Comparison of ENCODE assay signal across 8 mouse cellular contexts in genomic region chr13:58400576-58400975, GRCm38 (mm10). TPM values are rescaled to one million over a fixed set of nuclear protein-coding genes. Genes with fewer than 3 reads are reported as not detected.
DNase-seq lines count a peak whose midpoint lies in the region; ATAC-seq and TF ChIP-seq lines count a peak whose summit lies in the region.

No protein-coding gene starts in this region.

- no peaks in the 10 kb centered on the region for H3K27me3 ChIP-seq in heart, embryonic 10.5 days (ENCODE audit: insufficient read depth, poor library complexity, severe bottlenecking)
- H3K27me3 ChIP-seq in ES-Bruce4 (ENCODE audit: control insufficient read depth, insufficient read depth, low read length, poor library complexity, severe bottlenecking): no peaks in the 10 kb centered on the region
- H3K27me3 ChIP-seq in heart, postnatal 0 days (ENCODE audit: control insufficient read depth, insufficient read depth, low read length): no peaks in the 10 kb centered on the region
- H3K27me3 ChIP-seq in midbrain, embryonic 11.5 days (ENCODE audit: control insufficient read depth, insufficient read depth, low read length): no peaks in the 10 kb centered on the region

- peak overlapping the region; percentile 89 for H3K4me2 ChIP-seq in heart, postnatal 0 days (ENCODE audit: low read depth, low read length)
- H3K4me2 ChIP-seq in midbrain, embryonic 11.5 days: peak overlapping the region; percentile 69

- no peak for DNase-seq in heart, embryonic 10.5 days (ENCODE audit: low spot score)
- DNase-seq in heart, postnatal 25 days (ENCODE audit: low spot score): no peak
- no peak for DNase-seq in heart, postnatal 0 days (ENCODE audit: low spot score)
- DNase-seq in midbrain, embryonic 11.5 days (ENCODE audit: low spot score, missing footprints): peak; percentile 94
- no peak for DNase-seq in adrenal gland, postnatal 25 days
- no peak for DNase-seq in c-Kit-positive CD71-positive TER-119-positive erythroid progenitor cells, embryonic 14.5 days (ENCODE audit: low spot score)
- no peak for DNase-seq in right cerebral cortex, adult 2 months (ENCODE audit: low spot score in 2 of 2)

- no peaks in the 10 kb centered on the region for H3K9me3 ChIP-seq in heart, embryonic 10.5 days
- no peaks in the 10 kb centered on the region for H3K9me3 ChIP-seq in ES-Bruce4 (replicated peaks; ENCODE audit: control insufficient read depth, insufficient read depth, low read length, poor library complexity, severe bottlenecking)
- no peaks in the 10 kb centered on the region for H3K9me3 ChIP-seq in heart, postnatal 0 days (replicated peaks; ENCODE audit: control insufficient read depth, low read length)
- no peaks in the 10 kb centered on the region for H3K9me3 ChIP-seq in midbrain, embryonic 11.5 days (ENCODE audit: control insufficient read depth, low read length)

- 1% methylated on average over 11 of the region's 11 CpGs for WGBS in heart, embryonic 10.5 days
- WGBS in heart, postnatal 0 days: under 1% methylated on average over 11 of the region's 11 CpGs
- WGBS in midbrain, embryonic 11.5 days: under 1% methylated on average over 11 of the region's 11 CpGs

- no peak for TF ChIP-seq POLR2A in ES-Bruce4 (IDR thresholded peaks at IDR 0.05; ENCODE audit: insufficient read depth, low read length)

- ATAC-seq in heart, postnatal 0 days (ENCODE audit: insufficient read depth, low read depth): no peak
- ATAC-seq in midbrain, embryonic 11.5 days (ENCODE audit: low FRiP score): no peak

- H3K36me3 ChIP-seq in heart, embryonic 10.5 days: peaks cover 40% of the 10 kb centered on the region
- H3K36me3 ChIP-seq in ES-Bruce4 (ENCODE audit: control insufficient read depth, insufficient read depth, low read length, poor library complexity, severe bottlenecking): peaks cover 37% of the 10 kb centered on the region
- peaks cover 29% of the 10 kb centered on the region for H3K36me3 ChIP-seq in heart, postnatal 0 days (replicated peaks; ENCODE audit: control insufficient read depth, insufficient read depth, low read length)
- peaks cover 10% of the 10 kb centered on the region for H3K36me3 ChIP-seq in midbrain, embryonic 11.5 days (ENCODE audit: control insufficient read depth, insufficient read depth, low read length)

- no peak for TF ChIP-seq CTCF in ES-Bruce4 (IDR thresholded peaks at IDR 0.05; ENCODE audit: low read depth, low read length)
- no peak for TF ChIP-seq CTCF in heart, postnatal 0 days (IDR thresholded peaks at IDR 0.05; ENCODE audit: low read depth)

- H3K9ac ChIP-seq in ES-Bruce4 (ENCODE audit: low read depth, poor library complexity, severe bottlenecking): peak overlapping the region; percentile 96
- H3K9ac ChIP-seq in heart, postnatal 0 days (replicated peaks; ENCODE audit: low read depth, low read length): peak overlapping the region; percentile 99
- peak overlapping the region; percentile 100 for H3K9ac ChIP-seq in midbrain, embryonic 11.5 days (ENCODE audit: low read length)

- no peak for TF ChIP-seq EP300 in ES-Bruce4 (IDR thresholded peaks at IDR 0.05; ENCODE audit: insufficient read depth, low read depth, low read length)
- TF ChIP-seq EP300 in heart, postnatal 0 days (IDR thresholded peaks at IDR 0.05; ENCODE audit: low read depth): no peak

- peak overlapping the region; percentile 100 for H3K27ac ChIP-seq in heart, embryonic 10.5 days
- peak overlapping the region; percentile 6; the same call in 1 of the 2 replicates for H3K27ac ChIP-seq in ES-Bruce4 (ENCODE audit: insufficient read depth, low read length)
- 0 out of 2 replicates have a peak overlapping the region, but pooled peaks have one; percentile 97 for H3K27ac ChIP-seq in heart, postnatal 0 days (ENCODE audit: low read depth)
- H3K27ac ChIP-seq in midbrain, embryonic 11.5 days (ENCODE audit: low read depth, low read length): no peak overlapping the region

- intact Hi-C loops in heart, postnatal 25 days (cut with DNase I): loop anchor here (2.0 kb wide), 1 partner anchor 16 kb away; the partner anchor contains the start of gene 2210016F16Rik

- H3K4me1 ChIP-seq in heart, embryonic 10.5 days: no peaks in the 10 kb centered on the region
- no peaks in the 10 kb centered on the region for H3K4me1 ChIP-seq in ES-Bruce4 (ENCODE audit: control insufficient read depth, insufficient read depth, low read length)
- no peaks in the 10 kb centered on the region for H3K4me1 ChIP-seq in heart, postnatal 0 days (ENCODE audit: control insufficient read depth, insufficient read depth)
- H3K4me1 ChIP-seq in midbrain, embryonic 11.5 days (ENCODE audit: control insufficient read depth, insufficient read depth, low read length): peaks cover 2% of the 10 kb centered on the region; the same call in 1 of the 2 replicates

- peak overlapping the region; percentile 92 for H3K4me3 ChIP-seq in heart, embryonic 10.5 days
- peak overlapping the region; percentile 90 for H3K4me3 ChIP-seq in ES-Bruce4 (ENCODE audit: low read depth, low read length)
- peak overlapping the region; percentile 88 for H3K4me3 ChIP-seq in heart, postnatal 0 days (ENCODE audit: low read depth, low read length)
- peak overlapping the region; percentile 100 for H3K4me3 ChIP-seq in midbrain, embryonic 11.5 days (ENCODE audit: low read depth, low read length)

RNA-seq across cellular contexts. Expression of gene Rmi1, which starts 1.5 kb away (rescaled TPM):
- polyA plus RNA-seq in heart, embryonic 10.5 days (2016; fragmentation: Nextera tagmentation; extraction: Ambion mirVana): 21.8 and 26.0 TPM in 2 replicates
- 10 to 100 TPM in 1 of 2 experiments, 1 to 10 TPM in 1; 8.3 to 10.0 TPM for total RNA-seq in heart, postnatal 25 days (2021)
- polyA plus RNA-seq in ES-Bruce4 (2011; ENCODE audit: insufficient read depth, insufficient read length, low read depth, missing spikeins): 31.3 and 31.7 TPM in 2 replicates
- 5.7 and 16.1 TPM in 2 replicates for total RNA-seq in heart, postnatal 0 days (2014; rRNA removed; ENCODE audit: low replicate concordance)
- 13.3 and 14.4 TPM in 2 replicates for polyA plus RNA-seq in heart, postnatal 0 days (2015; fragmentation: Nextera tagmentation; extraction: Ambion mirVana)
- 34.1 and 36.6 TPM in 2 replicates for polyA plus RNA-seq in midbrain, embryonic 11.5 days (2014; fragmentation: Nextera tagmentation; extraction: Ambion mirVana)
- total RNA-seq in adrenal gland, postnatal 25 days (2021): 23.2 and 25.0 TPM in 2 replicates

RNA-seq across cellular contexts. Expression of gene Hnrnpk, which starts 2.6 kb away (rescaled TPM):
- polyA plus RNA-seq in heart, embryonic 10.5 days (2016; fragmentation: Nextera tagmentation; extraction: Ambion mirVana): 1,257 and 1,505 TPM in 2 replicates
- 100 to 1,000 TPM; 407 to 495 TPM for total RNA-seq in heart, postnatal 25 days (2021)
- polyA plus RNA-seq in ES-Bruce4 (2011; ENCODE audit: insufficient read depth, insufficient read length, low read depth, missing spikeins): 2,168 and 2,237 TPM in 2 replicates
- 377 and 387 TPM in 2 replicates for total RNA-seq in heart, postnatal 0 days (2014; rRNA removed; ENCODE audit: low replicate concordance)
- 581 and 606 TPM in 2 replicates for polyA plus RNA-seq in heart, postnatal 0 days (2015; fragmentation: Nextera tagmentation; extraction: Ambion mirVana)
- polyA plus RNA-seq in midbrain, embryonic 11.5 days (2014; fragmentation: Nextera tagmentation; extraction: Ambion mirVana): 2,649 and 2,712 TPM in 2 replicates
- 798 and 829 TPM in 2 replicates for total RNA-seq in adrenal gland, postnatal 25 days (2021)

RNA-seq across cellular contexts. Expression of gene 2210016F16Rik, which starts 15.6 kb away (rescaled TPM):
- polyA plus RNA-seq in heart, embryonic 10.5 days (2016; fragmentation: Nextera tagmentation; extraction: Ambion mirVana): 34.7 and 35.3 TPM in 2 replicates
- total RNA-seq in heart, postnatal 25 days (2021): 10 to 100 TPM; 14.4 to 14.6 TPM
- polyA plus RNA-seq in ES-Bruce4 (2011; ENCODE audit: insufficient read depth, insufficient read length, low read depth, missing spikeins): 5.8 and 7.1 TPM in 2 replicates
- total RNA-seq in heart, postnatal 0 days (2014; rRNA removed; ENCODE audit: low replicate concordance): 24.9 and 32.7 TPM in 2 replicates
- 25.7 and 26.5 TPM in 2 replicates for polyA plus RNA-seq in heart, postnatal 0 days (2015; fragmentation: Nextera tagmentation; extraction: Ambion mirVana)
- polyA plus RNA-seq in midbrain, embryonic 11.5 days (2014; fragmentation: Nextera tagmentation; extraction: Ambion mirVana): 31.1 and 34.9 TPM in 2 replicates
- 23.3 and 27.3 TPM in 2 replicates for total RNA-seq in adrenal gland, postnatal 25 days (2021)

RNA-seq across cellular contexts. Expression of gene Kif27, which starts 41.7 kb away (rescaled TPM):
- polyA plus RNA-seq in heart, embryonic 10.5 days (2016; fragmentation: Nextera tagmentation; extraction: Ambion mirVana): 0.20 and 0.31 TPM in 2 replicates
- total RNA-seq in heart, postnatal 25 days (2021): under 1 TPM; 0.08 to 0.13 TPM
- polyA plus RNA-seq in ES-Bruce4 (2011; ENCODE audit: insufficient read depth, insufficient read length, low read depth, missing spikeins): 1.4 and 2.2 TPM in 2 replicates
- not detected in 2 replicates for total RNA-seq in heart, postnatal 0 days (2014; rRNA removed; ENCODE audit: low replicate concordance)
- 0.10 and 0.15 TPM in 2 replicates for polyA plus RNA-seq in heart, postnatal 0 days (2015; fragmentation: Nextera tagmentation; extraction: Ambion mirVana)
- polyA plus RNA-seq in midbrain, embryonic 11.5 days (2014; fragmentation: Nextera tagmentation; extraction: Ambion mirVana): 1.1 and 1.3 TPM in 2 replicates
- 0.88 and 1.3 TPM in 2 replicates for total RNA-seq in adrenal gland, postnatal 25 days (2021)
